Mouse (Mus musculus): ENCODE data around the gene Exoc2. TPM values are rescaled to one million over a fixed set of nuclear protein-coding genes. Genes with fewer than 3 reads are reported as not detected.

Exoc2 gene
- polyA plus RNA-seq, 1 experiment from 2014 or later = 18.6 TPM

- Histone ChIP-seq H3K9me3 (replicated peaks) (no peaks in the 10 kb centered on the region), H3K9ac (no peak overlapping the region), H3K27ac (no peak overlapping the region), H3K4me1 (replicated peaks) (peaks cover 4% of the 10 kb centered on the region; the same call in 1 of the 2 replicates), H3K27me3 (no peaks in the 10 kb centered on the region), H3K4me2 (no peak overlapping the region), H3K36me3 (peaks cover 13% of the 10 kb centered on the region), H3K4me3 (no peak overlapping the region)
- ATAC-seq (replicated peaks; ENCODE audit: insufficient number of reproducible peaks, insufficient read depth, low FRiP score, low read depth) = no peak
- WGBS = 55% methylated on average over 7 of the region's 7 CpGs
Observed at GRCm38 (mm10) chr13:30820555-30820954, 153.3 kb downstream of the Exoc2 start.

- Histone ChIP-seq H3K27me3 (no peaks in the 10 kb centered on the region), H3K9me3 (replicated peaks) (no peaks in the 10 kb centered on the region), H3K4me2 (no peak overlapping the region), H3K4me1 (replicated peaks) (peaks cover 4% of the 10 kb centered on the region; the same call in 1 of the 2 replicates), H3K27ac (no peak overlapping the region), H3K4me3 (no peak overlapping the region), H3K36me3 (peaks cover 17% of the 10 kb centered on the region), H3K9ac (no peak overlapping the region)
- ATAC-seq (replicated peaks; ENCODE audit: insufficient number of reproducible peaks, insufficient read depth, low FRiP score, low read depth) = no peak
- 73% methylated on average over 2 of the region's 2 CpGs for WGBS
Observed at GRCm38 (mm10) chr13:30819891-30820290, 154.0 kb downstream of the Exoc2 start.

- 91% methylated on average over 5 of the region's 5 CpGs for whole genome bisulfite sequencing
- H3K36me3 ChIP-seq = peaks cover 21% of the 10 kb centered on the region
Observed at GRCm38 (mm10) chr13:30817436-30817835, 156.5 kb downstream of the Exoc2 start.

DNA sequence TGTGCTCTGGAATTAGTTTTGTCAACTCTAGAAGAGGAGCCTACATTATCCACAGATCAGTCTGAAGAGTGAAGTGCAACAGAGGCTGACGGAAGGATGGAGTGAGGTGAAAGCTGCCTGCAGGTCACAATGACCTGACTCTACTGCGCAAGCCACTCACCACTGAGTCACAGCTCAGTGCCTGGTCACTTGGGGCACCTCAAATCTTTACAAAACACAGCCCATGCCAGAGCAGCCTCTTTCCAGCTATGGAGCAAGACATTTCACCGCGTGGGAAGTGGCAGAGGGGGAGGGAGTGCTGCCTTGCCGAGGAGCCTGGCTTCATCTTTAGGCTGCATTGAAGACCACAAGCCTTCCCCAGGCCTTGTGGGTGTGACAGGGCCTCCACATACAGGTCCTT, 159.6 kb downstream of the Exoc2 start:
- H3K27me3 ChIP-seq = no peaks in the 10 kb centered on the region
- no peaks in the 10 kb centered on the region for H3K9me3 ChIP-seq (replicated peaks)
- no peak overlapping the region for H3K9ac ChIP-seq
- no peak overlapping the region for H3K4me2 ChIP-seq
- ATAC-seq (replicated peaks; ENCODE audit: insufficient number of reproducible peaks, insufficient read depth, low FRiP score, low read depth) = no peak
- no peak overlapping the region for H3K4me3 ChIP-seq
- no peaks in the 10 kb centered on the region for H3K4me1 ChIP-seq (replicated peaks)
- peaks cover 9% of the 10 kb centered on the region for H3K36me3 ChIP-seq
- whole genome bisulfite sequencing = 84% methylated on average over 5 of the region's 5 CpGs
- no peak overlapping the region for H3K27ac ChIP-seq

More at GRCm38 (mm10) chr13:30817436-30817835, 156.5 kb downstream of the Exoc2 start:
- Histone ChIP-seq H3K27ac (no peak overlapping the region), H3K4me2 (no peak overlapping the region), H3K4me3 (no peak overlapping the region), H3K4me1 (replicated peaks) (peaks cover 4% of the 10 kb centered on the region; the same call in 1 of the 2 replicates), H3K27me3 (no peaks in the 10 kb centered on the region), H3K9me3 (replicated peaks) (no peaks in the 10 kb centered on the region), H3K9ac (no peak overlapping the region)
- ATAC-seq (replicated peaks; ENCODE audit: insufficient number of reproducible peaks, insufficient read depth, low FRiP score, low read depth) = no peak

DNA sequence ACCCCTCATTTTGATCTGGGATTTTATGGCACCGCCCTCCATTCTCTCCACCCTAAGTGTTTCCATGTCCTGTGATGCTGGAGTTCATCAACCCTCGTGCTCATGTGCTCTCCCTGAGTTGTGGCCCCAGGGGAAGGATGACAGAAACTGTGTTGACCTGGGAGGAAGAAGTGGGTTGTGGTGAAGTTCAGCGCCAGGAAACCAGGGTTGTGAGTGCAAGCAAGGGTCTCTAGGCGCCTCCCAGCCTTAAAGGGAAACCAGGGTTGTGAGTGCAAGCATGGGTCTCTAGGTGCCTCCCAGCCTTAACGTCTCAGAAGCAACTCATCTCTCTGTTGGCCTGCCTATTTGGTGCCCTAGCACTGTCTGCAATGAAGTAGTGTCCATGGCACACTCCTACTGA, 160.4 kb downstream of the Exoc2 start:
- Histone ChIP-seq H3K27me3 (no peaks in the 10 kb centered on the region), H3K36me3 (peaks cover 9% of the 10 kb centered on the region), H3K4me1 (replicated peaks) (no peaks in the 10 kb centered on the region), H3K9me3 (replicated peaks) (no peaks in the 10 kb centered on the region), H3K27ac (no peak overlapping the region), H3K9ac (no peak overlapping the region), H3K4me3 (no peak overlapping the region), H3K4me2 (no peak overlapping the region)
- 73% methylated on average over 5 of the region's 5 CpGs for WGBS
- ATAC-seq (replicated peaks; ENCODE audit: insufficient number of reproducible peaks, insufficient read depth, low FRiP score, low read depth) = no peak

DNA sequence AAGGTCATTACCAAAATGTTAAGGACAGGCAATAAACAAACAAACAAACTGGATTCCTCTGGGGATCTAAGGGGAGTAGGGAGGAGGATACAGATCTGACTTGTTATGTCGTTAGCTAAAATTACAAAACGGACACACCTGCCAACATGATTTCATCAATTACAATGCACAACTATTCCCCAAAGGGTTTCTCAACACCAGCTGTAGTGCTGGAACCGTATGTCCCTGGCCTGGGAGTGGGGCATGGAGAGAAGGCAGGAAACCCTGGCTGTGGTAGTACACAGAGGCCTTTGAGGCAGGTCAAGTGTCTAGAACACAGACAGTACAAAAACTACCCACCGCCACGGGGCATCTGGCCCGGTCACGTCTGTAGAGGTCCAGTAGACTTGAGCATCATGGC, 164.7 kb downstream of the Exoc2 start:
- Histone ChIP-seq H3K4me1 (replicated peaks) (no peaks in the 10 kb centered on the region), H3K27me3 (no peaks in the 10 kb centered on the region), H3K9ac (no peak overlapping the region), H3K27ac (no peak overlapping the region), H3K36me3 (no peaks in the 10 kb centered on the region; the same call in 1 of the 2 replicates), H3K4me3 (no peak overlapping the region), H3K9me3 (replicated peaks) (no peaks in the 10 kb centered on the region), H3K4me2 (no peak overlapping the region)
- WGBS = 85% methylated on average over 7 of the region's 7 CpGs
- no peak for ATAC-seq (replicated peaks; ENCODE audit: insufficient number of reproducible peaks, insufficient read depth, low FRiP score, low read depth)

- no peak for ATAC-seq (replicated peaks; ENCODE audit: insufficient number of reproducible peaks, insufficient read depth, low FRiP score, low read depth)
- no peak overlapping the region for H3K4me3 ChIP-seq
- H3K27me3 ChIP-seq = no peaks in the 10 kb centered on the region
- H3K4me2 ChIP-seq = no peak overlapping the region
- no peaks in the 10 kb centered on the region for H3K9me3 ChIP-seq (replicated peaks)
- 84% methylated on average over 5 of the region's 5 CpGs for WGBS
- H3K4me1 ChIP-seq (replicated peaks) = no peaks in the 10 kb centered on the region
- H3K9ac ChIP-seq = no peak overlapping the region
- no peak overlapping the region for H3K27ac ChIP-seq
- no peaks in the 10 kb centered on the region for H3K36me3 ChIP-seq
Observed at GRCm38 (mm10) chr13:30802336-30802955, 171.4 kb downstream of the Exoc2 start.

- Histone ChIP-seq H3K4me3 (no peak overlapping the region), H3K4me2 (no peak overlapping the region), H3K9me3 (replicated peaks) (no peaks in the 10 kb centered on the region), H3K27ac (no peak overlapping the region), H3K36me3 (no peaks in the 10 kb centered on the region), H3K4me1 (replicated peaks) (no peaks in the 10 kb centered on the region), H3K27me3 (no peaks in the 10 kb centered on the region), H3K9ac (no peak overlapping the region)
- WGBS = 79% methylated on average over 4 of the region's 4 CpGs
- ATAC-seq (replicated peaks; ENCODE audit: insufficient number of reproducible peaks, insufficient read depth, low FRiP score, low read depth) = no peak
Observed at GRCm38 (mm10) chr13:30801886-30802285, 172.0 kb downstream of the Exoc2 start.

DNA sequence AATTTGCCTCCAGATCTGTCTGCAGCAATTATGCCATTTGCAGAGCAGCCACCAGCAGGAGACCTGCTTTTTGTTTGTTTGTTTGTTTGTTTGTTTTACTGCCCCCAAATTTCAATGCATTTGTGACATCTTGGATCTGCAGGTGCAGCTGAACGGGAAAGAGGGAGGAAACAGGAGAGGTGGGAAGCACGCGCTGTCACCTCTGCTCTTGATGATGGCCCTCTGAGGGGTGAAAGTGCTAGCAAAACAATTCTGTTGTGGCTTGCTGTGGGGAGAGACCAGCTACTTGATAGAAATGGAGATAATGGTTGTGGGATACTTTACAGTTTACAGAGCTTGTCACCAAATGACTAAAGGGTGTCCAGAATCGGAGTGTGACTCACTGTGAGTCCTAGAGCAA, 177.9 kb downstream of the Exoc2 start:
- no peak overlapping the region for H3K27ac ChIP-seq
- peaks cover 13% of the 10 kb centered on the region for H3K4me1 ChIP-seq (replicated peaks)
- H3K36me3 ChIP-seq = no peaks in the 10 kb centered on the region
- no peak overlapping the region for H3K9ac ChIP-seq
- no peaks in the 10 kb centered on the region for H3K27me3 ChIP-seq
- 76% methylated on average over 4 of the region's 4 CpGs for WGBS
- H3K9me3 ChIP-seq (replicated peaks) = no peaks in the 10 kb centered on the region
- no peak overlapping the region for H3K4me2 ChIP-seq
- H3K4me3 ChIP-seq = no peak overlapping the region
- no peak for ATAC-seq (replicated peaks; ENCODE audit: insufficient number of reproducible peaks, insufficient read depth, low FRiP score, low read depth)

- Histone ChIP-seq H3K9me3 (replicated peaks) (no peaks in the 10 kb centered on the region), H3K4me2 (no peak overlapping the region), H3K27ac (no peak overlapping the region), H3K4me1 (replicated peaks) (peaks cover 13% of the 10 kb centered on the region), H3K36me3 (no peaks in the 10 kb centered on the region), H3K4me3 (no peak overlapping the region), H3K9ac (no peak overlapping the region), H3K27me3 (no peaks in the 10 kb centered on the region)
- no peak for ATAC-seq (replicated peaks; ENCODE audit: insufficient number of reproducible peaks, insufficient read depth, low FRiP score, low read depth)
- 57% methylated on average over 5 of the region's 5 CpGs for WGBS
Observed at GRCm38 (mm10) chr13:30793616-30794015, 180.3 kb downstream of the Exoc2 start.

- Histone ChIP-seq H3K27ac (no peak overlapping the region), H3K4me1 (replicated peaks) (peaks cover 13% of the 10 kb centered on the region), H3K9ac (no peak overlapping the region), H3K27me3 (no peaks in the 10 kb centered on the region), H3K4me3 (no peak overlapping the region), H3K36me3 (no peaks in the 10 kb centered on the region), H3K9me3 (replicated peaks) (no peaks in the 10 kb centered on the region), H3K4me2 (no peak overlapping the region)
- 86% methylated on average over 4 of the region's 4 CpGs for WGBS
- no peak; the same call in 1 of the 2 replicates for ATAC-seq (replicated peaks; ENCODE audit: insufficient number of reproducible peaks, insufficient read depth, low FRiP score, low read depth)
Observed at GRCm38 (mm10) chr13:30793196-30793595, 180.7 kb downstream of the Exoc2 start.

DNA sequence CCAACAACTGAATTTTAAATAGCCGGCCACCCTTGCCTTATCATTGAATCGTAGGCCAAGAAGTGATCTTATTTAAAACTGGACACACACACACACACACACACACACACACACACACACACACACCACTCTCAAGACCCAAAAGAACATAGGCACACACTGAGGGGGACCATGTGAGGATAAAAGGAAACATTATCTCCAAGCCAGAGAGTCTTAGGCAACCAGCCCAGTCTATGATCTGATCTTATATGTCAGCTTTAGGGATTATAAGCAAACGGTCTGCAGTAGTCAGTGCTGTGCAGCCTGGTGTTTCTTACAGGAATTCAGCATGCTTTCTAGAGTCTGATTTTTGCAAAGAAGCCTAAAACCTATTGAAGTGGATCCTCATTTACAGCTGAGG, 181.2 kb downstream of the Exoc2 start:
- no peaks in the 10 kb centered on the region for H3K36me3 ChIP-seq
- peaks cover 13% of the 10 kb centered on the region for H3K4me1 ChIP-seq (replicated peaks)
- 40% methylated on average over 3 of the region's 3 CpGs for WGBS
- H3K9ac ChIP-seq = no peak overlapping the region
- no peaks in the 10 kb centered on the region for H3K9me3 ChIP-seq (replicated peaks)
- ATAC-seq (replicated peaks; ENCODE audit: insufficient number of reproducible peaks, insufficient read depth, low FRiP score, low read depth) = no peak; the same call in 1 of the 2 replicates
- H3K27me3 ChIP-seq = no peaks in the 10 kb centered on the region
- no peak overlapping the region for H3K27ac ChIP-seq
- no peak overlapping the region for H3K4me3 ChIP-seq
- H3K4me2 ChIP-seq = no peak overlapping the region
